Mouse (Mus musculus) MEL-GATA-1-ER (cell line): ENCODE data around the gene Flrt1.
A peak's percentile ranks its signal among the peaks of the same experiment; 100 is the strongest.
"Not testable (repeated sequence)": the region's sequence is repeated elsewhere in the genome, so short reads cannot be mapped to it uniquely, and the experiment has no call there.

Experiments used
- DNase-seq: peaks from one replicate; pipeline ENCODE4 v3.0.0-alpha.2; 2012; ENCODE audit warnings: low read depth; ENCODE audit errors: extremely low read depth

The Flrt1 gene

DNA sequence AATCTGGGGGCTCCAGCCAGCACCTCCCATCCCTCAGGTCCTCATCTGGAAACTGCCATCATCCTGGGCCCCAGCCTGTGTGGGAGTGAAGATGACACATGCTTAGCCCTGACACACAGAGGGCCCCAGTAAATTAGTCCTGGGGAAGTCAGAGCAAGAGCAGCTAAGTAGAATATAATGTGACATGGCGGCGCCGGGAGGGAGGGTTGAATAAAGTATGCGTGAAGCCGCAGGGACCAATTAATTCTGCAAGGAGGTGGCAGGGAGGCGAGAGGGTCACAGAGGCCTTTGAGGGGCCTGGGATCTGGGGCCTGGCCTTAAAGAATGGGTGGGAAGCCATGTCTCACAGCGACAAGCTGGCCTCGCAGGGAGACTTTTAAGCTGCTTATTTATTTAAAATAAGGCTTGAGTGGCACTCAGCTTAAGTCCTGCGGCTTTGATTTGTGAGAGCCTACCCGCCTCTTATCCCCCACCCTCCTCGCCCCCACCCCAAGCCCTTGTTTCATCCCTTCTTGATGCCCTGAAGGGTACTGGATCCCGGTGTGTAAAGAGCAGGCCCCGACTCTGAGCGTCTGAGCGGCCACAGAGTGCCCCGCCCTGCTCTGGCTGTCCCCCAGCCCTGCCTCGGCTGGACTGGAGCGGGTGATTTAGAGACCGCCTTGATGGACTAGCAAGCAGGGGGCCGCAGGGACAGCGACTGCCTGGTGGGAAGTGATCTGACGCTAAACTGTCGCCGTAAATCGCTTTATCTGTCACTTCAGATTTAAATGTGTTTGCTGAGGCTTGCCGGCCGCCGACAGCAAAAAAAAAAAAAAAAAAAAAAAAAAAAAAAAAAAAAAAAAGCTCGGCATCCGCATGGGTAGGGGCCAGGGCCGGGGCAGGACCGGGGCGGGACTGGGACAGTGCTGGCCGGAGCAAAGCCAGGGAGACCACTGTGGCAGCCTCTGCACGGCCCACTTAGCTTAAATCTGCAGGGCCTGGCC, 35.5 kb downstream of the Flrt1 start:
- no peak for DNase-seq

DNA sequence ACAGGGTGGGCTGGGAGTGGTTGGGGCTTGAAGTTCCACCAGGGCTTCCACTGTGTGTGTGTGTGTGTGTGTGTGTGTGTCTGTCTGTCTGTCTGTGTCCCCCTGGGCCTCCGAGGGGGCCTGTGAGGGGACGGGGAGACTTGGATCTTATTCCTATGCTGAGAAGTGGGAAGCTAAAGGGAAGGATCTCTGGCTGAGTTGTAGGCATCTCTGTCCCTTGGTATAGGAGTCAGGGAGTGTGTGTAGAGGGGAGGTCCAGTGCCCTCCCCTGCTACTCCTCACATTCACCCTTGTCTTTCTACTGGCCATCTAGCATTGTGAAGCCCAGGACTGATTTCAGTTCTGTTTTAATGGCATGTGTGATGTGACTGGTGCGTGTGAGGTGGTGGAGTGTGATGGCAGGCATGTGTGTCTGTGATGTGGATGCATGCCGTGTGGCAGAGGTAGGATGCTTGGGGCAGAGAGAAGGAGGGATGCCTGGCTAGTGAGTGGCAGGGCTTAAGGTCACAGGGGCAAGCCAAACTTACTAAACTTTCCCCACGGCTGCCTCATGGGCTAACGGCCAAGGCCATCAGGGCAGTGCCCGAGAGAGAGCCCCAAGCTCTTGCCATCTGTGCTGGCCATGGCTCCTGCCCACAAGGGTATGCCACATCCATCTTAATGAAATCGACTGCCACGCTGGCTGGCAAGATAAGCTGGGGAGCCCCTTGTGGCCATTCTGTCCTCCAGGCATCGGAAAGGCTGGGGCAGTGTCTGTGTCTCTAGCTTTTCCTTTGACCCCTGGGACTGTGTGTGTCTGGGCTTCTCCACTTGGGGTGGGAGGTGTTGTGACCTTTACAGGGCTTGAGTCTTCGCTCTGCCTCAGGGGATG, 36.6 kb downstream of the Flrt1 start:
- DNase-seq, result no peak

DNA sequence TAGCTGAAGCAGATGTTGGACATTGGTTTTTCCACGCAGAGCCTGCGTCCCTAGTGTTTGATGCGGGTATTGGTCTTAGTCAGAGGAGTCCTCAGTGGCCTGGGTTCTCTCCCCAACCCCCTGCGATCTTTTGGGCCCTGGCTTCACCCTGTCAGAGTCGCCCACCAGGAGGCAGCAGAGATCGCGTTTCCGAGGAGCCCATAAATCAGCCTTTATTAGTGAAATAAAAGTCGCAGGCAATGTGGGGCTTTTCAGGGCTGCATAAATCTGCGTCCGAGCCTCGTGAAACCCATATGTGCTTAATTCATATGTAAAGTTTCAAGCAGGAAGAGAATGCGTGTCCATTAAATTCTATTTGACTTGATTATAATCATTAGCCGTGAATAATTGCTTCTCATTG, 37.4 kb downstream of the Flrt1 start:
- DNase-seq, result no peak

DNA sequence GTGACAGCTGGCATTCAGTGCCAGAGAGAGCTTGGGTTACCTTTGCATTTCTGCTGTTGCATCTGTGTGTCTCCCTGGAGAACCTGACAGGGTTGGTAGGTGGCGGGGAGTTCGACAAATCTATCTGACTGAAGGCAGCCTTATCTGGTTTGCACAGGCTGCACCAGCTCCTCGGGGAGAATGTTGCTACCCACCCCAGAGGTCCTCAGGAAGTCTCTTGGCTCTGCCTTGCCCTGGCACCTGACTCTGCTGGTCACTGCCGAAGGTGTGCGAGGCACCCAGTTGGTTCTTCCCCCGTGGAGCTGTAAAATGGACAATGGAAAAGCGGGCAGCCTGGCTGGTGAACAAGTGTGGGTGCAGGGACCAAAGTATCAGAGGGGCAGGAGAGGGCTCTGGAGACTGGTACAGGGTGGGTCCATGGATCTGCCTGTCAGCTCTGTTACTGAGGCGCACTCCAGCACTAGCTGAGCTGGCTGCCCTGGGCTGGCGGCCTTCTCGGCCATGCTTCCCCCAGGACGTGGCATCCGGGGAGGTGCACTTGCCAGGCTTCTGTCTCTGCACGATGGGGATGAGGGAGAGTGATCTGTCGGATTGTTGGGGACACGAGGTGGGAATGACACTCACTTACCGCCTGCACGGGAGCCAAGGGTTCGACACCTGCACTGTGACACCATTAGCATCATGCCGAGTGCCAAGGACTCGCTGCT, 38.0 kb downstream of the Flrt1 start:
- DNase-seq, result peak; percentile 51

DNA sequence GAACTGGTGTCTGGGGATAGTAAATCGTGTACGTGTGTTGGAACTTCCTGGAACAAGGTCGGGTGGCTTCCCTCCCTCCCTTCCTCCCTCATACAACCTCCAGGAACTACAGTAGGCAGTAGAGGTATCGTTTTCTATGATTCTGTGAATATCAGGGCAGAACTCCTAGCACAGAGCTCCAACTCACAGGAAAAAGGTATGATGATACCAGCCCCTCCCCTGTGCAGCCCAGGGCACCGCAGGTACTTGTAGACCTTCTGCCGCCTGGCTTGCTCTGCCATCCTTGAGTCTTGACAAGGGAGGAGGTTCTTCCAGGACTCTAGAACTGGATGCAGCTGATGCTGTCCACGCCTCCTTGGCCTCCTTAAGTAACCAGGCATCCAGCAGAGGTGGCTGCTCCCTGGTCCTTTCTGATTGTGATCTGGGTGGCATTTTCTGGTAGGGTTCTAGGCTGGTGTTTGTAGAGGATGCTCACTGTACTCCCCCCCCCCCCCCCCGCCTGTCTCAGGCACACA, 38.6 kb downstream of the Flrt1 start:
- no peak for DNase-seq

DNA sequence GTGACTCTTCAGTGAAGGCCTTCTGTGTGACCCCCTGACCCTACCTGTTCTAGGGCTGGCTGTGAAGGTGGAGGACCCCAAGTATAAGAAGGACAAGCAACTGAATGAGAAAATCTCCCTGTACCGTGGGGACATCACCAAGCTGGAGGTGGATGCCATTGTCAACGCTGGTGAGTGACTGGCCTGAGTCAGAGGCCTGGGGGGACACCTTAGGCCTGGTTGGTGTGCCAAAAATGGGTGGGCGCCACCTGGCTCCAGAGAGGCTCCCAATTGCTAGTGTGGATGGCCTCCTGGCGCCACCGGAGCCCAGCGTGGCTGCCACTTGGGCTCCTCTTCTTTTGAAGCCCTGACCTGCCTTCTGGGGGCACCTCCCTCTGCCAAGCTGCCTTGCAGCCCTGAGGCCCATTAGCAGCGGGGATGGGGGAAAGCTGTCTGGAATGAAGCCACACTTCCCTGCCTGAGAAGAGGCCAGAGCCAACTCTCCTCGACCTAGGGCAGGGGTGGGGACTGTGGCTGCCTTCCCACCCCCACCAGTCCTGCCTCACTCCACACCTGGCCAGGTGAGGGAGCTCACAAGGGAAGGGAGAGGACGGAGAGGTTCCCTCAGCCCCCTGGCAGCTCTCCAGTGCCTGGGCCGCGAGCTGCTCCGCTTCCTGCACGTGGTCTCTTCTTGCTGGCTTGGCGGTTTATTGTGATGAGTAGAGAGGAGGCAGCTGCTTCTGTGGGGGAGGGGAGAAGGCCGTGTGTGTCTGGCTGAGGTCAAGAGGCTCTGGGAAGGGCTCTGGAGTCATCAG, 39.3 kb downstream of the Flrt1 start:
- DNase-seq, result no peak

DNA sequence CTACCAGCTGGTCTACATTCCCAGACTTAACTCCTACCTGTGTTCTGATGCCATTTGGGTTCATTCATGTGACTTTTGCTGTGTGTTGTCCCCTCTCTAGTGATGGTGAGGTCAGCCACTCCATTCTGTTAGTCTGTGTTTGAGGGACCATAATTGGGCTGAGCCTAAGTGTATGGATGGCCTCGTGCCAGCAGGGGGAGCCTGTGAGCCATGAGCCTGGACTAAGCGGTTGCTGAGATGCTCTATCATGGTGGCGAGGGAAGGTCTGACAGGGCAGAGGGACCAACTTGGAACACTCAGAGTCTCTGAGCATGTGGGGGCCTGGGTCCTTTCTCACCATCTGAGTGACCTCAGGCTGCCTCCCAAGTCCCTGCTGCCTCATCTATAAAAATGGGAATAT, 41.0 kb downstream of the Flrt1 start:
- DNase-seq, result peak; percentile 61

DNA sequence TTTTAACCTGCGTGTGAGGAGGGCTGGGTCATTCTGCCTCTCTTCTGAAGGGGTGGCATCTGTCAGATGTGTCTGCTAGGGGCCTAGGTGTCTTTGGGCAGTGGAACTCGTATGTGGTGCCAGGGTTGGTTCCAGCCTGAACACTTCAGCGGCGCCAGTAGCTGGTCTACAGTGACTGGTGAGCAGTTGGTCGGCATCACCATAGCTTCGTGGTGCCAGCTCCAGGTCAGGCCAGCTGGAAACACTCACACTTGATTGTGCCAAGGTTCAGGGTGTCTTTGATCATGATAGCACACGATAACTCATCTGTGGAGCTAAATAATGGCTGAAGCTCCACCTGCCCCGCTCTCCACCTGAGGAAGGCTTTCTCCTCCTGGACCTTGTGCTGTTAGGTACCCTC, 42.6 kb downstream of the Flrt1 start:
- DNase-seq, result no peak

DNA sequence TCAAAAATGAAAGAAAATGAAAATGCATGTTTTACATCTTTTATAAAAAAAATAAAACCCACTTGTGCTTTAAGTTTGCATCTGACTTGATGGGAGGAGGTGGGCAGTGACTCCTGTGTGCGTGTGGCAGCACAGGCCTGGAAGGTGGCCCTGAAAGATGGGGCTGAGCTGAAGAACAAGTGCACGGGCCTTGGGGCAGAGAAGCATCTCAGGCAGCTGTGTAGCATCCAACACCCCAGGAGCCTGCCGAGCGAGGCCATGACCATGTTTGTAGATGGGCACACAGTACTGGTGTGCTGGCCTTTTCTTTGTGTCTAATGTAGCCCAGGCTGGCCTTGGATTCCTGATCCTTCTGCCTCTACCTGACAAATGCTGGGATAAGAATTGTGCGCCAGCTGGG, 43.4 kb downstream of the Flrt1 start:
- no peak for DNase-seq

DNA sequence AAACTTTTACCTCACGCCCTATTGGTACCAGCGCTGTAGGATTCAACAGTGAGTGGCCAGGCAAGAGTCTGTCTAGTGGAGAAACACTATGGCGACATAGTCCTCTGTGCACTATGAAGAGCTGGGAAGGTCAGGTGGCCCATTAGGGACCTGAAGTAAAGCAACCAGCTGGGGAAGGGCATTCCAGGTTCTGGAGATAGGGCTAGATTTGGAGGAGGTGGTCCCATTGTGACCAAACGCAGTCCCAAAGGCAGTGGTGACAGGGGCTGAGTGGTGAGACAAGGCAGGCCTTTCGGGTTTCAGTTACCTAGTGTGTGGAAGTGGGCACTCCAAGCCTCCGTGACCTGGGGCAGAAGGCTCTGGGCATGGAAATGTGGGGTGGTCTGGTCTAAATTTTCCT, 47.0 kb downstream of the Flrt1 start:
- DNase-seq, result no peak

DNA sequence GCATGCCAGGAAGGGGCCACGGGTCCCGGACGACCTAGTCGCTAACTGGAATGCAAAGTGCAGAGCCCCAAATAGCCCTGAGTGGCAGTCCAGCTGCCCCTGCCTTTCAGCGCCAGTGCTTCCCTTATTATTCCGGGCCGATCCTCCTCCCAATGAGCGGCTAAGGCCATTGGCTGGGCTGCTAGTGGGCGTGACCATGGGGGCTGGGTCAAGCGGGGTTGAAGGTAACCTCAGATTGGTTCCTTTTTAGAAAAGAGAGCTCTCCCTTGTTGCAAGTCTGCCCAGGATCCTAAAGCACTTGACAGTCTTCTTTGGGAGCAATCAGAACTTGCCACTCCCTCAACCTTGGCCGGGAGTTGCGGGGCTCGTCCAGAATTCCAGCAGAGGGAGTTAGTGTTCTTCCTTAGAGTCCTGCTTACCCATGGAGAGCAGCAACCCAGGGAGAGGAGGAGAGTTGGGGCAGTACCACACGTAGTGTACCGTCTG, 47.8 kb downstream of the Flrt1 start:
- DNase-seq, result peak; percentile 80

DNA sequence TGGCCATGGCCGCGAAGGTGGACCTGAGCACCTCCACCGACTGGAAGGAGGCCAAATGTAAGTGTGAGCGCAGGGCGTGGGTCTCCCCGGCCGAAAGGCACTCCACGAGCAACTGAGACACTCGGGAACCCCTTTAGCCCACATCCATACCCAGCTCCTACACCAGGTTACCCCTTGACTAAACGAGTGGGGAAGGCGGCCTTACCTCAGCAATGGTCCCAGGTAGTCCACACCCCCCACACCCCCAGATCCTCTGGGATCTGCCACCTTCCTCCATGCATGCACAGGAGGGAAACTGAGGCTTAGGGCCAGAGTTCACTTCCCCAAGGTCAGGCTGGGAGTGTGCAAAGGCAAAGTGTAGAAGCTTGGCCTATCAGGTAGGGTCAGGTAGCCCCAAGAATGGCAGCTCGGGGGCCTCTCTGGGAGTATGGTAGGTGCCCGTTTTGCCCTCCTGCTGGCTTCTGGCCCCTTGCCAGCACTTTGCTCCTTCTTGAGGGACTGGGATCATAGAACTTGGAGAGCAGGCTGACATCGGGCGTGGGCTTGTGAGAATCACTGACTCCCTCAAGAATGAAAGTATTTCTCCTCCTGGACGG, 48.3 kb downstream of the Flrt1 start:
- no peak for DNase-seq

DNA sequence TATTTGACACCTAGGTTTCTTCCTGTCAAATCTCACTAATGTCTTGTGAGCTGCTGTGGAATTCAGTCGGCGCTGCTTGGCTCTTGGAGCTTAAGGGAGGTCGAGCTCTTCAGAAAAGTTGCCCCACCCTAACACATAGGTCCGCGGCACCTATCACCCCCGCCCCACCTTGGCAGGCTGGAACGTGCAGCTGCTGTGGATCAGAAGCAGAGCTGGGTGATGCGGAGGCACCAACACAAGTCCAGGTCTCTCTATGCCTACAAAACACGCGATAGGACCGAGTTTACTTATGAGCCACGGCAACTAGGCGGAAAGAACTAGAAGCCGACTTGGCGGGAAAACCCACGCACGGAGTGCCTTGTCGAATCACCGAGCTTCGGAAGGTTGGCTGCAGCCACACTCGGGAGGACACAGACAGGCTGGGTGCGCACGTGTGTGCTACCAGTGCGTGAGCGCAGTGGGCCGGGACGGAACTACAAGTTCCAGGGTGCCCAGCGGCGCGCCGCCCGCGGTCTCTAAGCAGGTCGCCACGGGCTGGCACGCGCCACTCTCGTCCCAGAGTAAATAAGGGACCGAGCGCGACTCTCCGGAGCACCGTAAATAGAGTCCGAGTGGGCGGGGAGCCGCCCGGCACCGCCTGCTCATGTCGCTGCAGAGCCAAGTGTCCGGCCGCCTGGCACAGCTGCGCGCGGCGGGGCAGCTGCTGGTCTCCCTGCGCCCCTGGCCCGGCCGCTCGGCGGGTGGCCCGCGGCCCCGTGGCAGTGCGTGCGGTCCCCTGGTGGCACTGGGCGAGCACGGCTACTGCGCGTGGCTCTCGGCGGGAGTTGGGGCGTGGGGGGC, 49.1 kb downstream of the Flrt1 start, which contains the start of gene Macrod1:
Gene Macrod1 (plus strand): TSS at position 563 of the 840 bp plus-strand sequence.
- peak; percentile 59 for DNase-seq

DNA sequence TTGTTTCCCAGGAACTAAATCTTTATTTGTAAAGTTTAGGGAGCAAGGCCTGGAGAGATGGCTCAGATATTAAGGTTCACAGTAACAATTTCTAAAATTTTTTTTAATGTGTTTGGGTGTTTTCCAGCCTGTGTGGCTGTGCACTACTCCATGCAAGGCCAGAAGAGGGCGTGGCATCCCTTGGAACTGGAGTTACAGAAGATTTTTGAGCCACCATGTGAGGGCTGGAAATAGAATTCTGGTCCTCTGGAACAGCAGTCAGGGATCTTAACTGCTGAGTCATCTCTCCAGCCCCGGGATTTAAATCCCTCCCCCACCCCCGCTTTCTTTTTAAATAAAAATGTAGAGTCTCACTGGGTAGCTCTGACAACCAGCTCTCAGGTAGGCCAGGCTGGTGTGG, 50.4 kb downstream of the Flrt1 start:
- DNase-seq, result no peak

DNA sequence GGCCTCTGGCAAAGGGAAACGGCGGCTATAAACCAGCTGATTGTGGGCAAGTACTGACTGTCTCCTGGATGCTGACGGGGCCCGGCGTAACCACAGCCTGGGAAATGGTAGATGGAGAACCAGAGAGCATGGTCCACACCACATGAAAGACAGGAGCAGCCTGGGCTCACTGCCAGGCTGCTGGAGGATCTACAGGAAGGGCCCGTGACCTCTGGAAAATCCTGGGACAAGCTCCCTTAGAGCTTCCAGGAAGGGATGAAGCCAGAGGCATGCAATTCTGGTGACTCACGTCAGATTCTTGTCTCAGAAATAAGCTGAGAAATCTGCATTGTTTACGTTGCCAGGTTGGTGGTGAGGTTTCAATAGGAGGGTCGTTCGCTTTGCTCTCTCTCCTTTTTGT, 50.8 kb downstream of the Flrt1 start:
- no peak for DNase-seq

DNA sequence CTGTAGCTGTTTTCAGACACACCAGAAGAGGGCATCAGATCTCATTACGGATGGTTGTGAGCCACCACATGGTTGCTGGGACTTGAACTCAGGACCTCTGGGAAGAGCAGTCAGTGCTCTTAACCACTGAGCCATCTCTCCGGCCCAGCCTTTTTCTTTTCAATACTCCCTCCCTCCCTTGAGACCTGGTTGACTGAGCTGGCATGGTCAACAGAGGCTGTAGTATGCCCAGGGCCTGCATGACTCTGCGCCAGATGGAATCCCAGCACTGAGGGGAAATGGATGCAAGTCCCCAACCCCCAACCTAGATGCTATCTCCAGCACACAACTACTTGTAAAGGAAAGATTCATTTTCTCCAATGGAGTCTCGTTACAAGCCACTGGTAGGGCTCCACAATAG, 52.1 kb downstream of the Flrt1 start:
- not testable (repeated sequence) for DNase-seq

DNA sequence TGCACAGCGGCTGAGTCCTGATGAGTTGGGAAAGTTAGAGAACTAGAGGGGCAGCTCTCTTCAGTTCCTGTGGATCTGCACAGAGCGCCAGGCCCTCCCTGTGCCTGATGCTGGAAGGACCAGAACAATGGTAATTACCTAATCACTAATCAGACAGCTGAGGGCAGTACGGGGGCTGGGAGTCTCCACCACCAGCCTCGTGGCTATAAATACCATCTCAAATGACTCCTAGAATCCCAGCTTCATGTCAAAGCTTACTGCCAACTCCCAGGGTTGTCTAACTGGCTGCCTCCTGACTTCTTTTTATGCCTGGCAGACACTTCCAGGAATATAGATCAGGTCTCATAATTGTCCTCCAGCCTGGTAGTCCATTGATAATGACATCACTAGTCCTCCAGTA, 60.8 kb downstream of the Flrt1 start:
- DNase-seq, result no peak

DNA sequence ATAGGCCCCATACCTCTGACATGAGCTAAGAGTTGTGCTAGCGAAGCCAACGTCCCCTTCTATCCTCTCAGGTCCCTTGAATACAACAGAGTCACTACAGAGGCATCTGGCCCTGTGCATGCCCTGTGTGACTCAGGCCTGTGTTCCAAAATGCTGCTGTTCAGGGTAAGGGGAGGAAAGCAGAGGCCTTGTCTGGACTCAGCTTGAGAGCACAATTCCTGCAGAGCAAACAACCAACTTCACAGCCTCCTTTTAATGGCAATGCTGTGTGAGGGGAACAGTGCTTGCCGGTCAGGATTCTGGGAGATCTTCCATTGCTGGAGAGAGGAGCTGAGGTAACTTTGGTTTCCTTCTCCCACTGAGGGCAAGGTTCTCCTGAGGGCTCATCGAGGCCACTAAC, 61.2 kb downstream of the Flrt1 start:
- DNase-seq, result no peak
